Mouse (Mus musculus): ENCODE measurements around the gene Nuak2. TPM values are rescaled to one million over a fixed set of nuclear protein-coding genes. Genes with fewer than 3 reads are reported as not detected.

Gene Nuak2
- polyA plus RNA-seq, 1 experiment, result 1.7 TPM

DNA sequence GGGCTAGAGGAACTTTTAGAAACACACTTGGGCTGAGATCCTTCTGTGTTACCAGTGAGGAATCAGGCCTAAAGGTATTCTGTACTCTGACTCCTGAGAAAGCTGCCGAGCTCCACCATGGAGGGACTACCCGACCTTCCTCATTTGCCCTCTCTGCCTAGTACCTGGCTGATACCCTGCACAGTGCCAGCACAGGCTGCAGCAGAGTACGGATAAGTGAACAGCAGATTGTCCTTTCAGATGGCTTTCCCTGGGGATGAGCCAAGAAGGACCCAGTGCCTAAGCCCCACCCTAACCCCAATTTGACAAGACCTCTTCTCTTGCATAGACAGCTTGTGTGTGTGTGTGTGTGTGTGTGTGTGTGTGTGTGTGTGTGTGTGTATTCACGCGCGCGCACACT lies 7.3 kb upstream of the Nuak2 start:
- TF ChIP-seq FLI1 (IDR thresholded peaks at IDR 0.05; ENCODE audit: low read length), result no peak
- no peak for TF ChIP-seq GATA1 (IDR thresholded peaks at IDR 0.05; ENCODE audit: borderline replicate concordance, low read length)
- no peak overlapping the region for H3K4me3 ChIP-seq (replicated peaks)
- no peaks in the 10 kb centered on the region for H3K9me3 ChIP-seq
- H3K36me3 ChIP-seq (replicated peaks; ENCODE audit: low read length), result no peaks in the 10 kb centered on the region
- peaks cover 90% of the 10 kb centered on the region for H3K27me3 ChIP-seq (replicated peaks)
- peaks cover 35% of the 10 kb centered on the region for H3K4me1 ChIP-seq

DNA sequence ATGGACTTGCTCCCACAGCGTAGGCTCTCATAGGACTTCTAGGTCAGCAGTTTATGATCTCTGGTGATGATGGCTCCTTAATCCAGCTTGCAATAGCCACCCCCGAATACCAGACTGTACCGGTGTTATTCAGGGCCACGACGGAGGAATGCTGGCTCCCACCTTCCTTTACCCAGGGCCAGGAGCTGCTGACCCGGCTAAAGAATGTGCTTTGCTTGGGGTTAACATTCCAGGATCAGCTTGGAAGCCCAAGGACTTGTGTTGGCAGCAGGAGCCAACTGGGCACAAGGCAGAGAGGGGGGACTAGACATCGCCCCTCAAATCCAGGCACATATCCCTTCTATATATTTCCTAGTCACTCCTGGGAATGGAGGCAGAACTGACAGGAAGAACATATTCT lies 5.2 kb upstream of the Nuak2 start:
- TF ChIP-seq FLI1 (IDR thresholded peaks at IDR 0.05; ENCODE audit: low read length) (no peak), GATA1 (IDR thresholded peaks at IDR 0.05; ENCODE audit: borderline replicate concordance, low read length) (no peak)

DNA sequence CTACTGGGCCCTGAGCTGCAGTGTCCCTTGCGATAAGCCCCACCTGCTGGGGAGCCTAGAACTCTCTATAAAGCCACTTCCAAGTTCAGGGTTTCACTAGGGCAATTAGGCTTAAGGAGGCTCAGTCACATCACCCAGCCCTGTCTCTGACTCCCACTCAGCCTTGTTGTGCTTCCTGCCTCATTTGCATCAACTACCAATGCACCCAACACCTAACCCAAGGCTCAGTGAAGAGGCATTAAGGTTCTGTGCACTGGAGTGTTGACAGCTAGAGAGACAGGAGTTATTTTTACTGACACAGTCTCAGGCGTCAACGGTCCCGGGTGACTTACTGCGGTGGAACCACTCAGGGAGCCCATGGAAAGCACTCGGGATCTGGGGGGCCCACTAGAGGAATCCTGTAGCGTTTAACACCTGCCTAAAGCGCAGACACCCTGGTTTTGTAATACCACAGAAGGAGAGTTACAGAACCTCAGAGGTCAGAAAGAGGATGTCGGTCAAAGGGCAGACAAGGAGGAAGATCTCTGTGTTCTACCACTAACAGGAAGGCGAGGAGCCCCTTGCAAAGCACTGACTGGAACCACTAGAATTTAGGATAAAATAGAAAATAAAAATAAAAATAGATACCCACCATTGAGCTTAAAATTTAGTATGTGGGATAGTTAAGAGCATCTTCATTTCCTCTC lies 4.6 kb upstream of the Nuak2 start:
- Histone ChIP-seq H3K27me3 (replicated peaks) (peaks cover 91% of the 10 kb centered on the region), H3K36me3 (replicated peaks; ENCODE audit: low read length) (no peaks in the 10 kb centered on the region), H3K4me3 (replicated peaks) (no peak overlapping the region), H3K9me3 (no peaks in the 10 kb centered on the region), H3K4me1 (peaks cover 47% of the 10 kb centered on the region)
- TF ChIP-seq GATA1 (IDR thresholded peaks at IDR 0.05; ENCODE audit: borderline replicate concordance, low read length) (no peak), FLI1 (IDR thresholded peaks at IDR 0.05; ENCODE audit: low read length) (no peak)

More for the DNA sequence above, 5.2 kb upstream of the Nuak2 start:
- H3K27me3 ChIP-seq (replicated peaks), result peaks cover 90% of the 10 kb centered on the region
- H3K36me3 ChIP-seq (replicated peaks; ENCODE audit: low read length), result no peaks in the 10 kb centered on the region
- H3K4me3 ChIP-seq (replicated peaks), result no peak overlapping the region
- H3K9me3 ChIP-seq, result no peaks in the 10 kb centered on the region
- peaks cover 41% of the 10 kb centered on the region for H3K4me1 ChIP-seq

DNA sequence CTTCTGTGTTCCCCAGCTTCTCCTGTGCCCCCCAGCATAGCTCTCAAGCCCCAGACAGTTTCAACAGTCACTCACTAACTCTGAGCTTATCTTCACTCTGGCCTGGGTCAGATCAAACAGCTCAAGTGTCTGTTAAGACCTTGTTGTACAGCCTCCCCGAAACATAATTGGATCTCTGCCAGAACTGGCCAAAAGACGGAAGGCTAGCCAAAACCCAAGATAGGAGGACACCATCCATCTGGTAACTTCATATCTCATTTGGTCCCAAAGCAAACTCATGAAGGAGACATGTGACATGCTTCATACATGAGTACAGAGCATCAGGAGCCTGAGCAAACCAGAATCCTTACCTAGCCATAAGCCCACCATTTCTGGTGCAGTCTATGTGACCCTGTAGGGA lies 3.9 kb upstream of the Nuak2 start:
- peaks cover 92% of the 10 kb centered on the region for H3K27me3 ChIP-seq (replicated peaks)
- TF ChIP-seq GATA1 (IDR thresholded peaks at IDR 0.05; ENCODE audit: borderline replicate concordance, low read length), result no peak
- TF ChIP-seq FLI1 (IDR thresholded peaks at IDR 0.05; ENCODE audit: low read length), result no peak
- H3K4me1 ChIP-seq, result peaks cover 52% of the 10 kb centered on the region
- no peaks in the 10 kb centered on the region for H3K9me3 ChIP-seq
- no peak overlapping the region for H3K4me3 ChIP-seq (replicated peaks)
- no peaks in the 10 kb centered on the region for H3K36me3 ChIP-seq (replicated peaks; ENCODE audit: low read length)

DNA sequence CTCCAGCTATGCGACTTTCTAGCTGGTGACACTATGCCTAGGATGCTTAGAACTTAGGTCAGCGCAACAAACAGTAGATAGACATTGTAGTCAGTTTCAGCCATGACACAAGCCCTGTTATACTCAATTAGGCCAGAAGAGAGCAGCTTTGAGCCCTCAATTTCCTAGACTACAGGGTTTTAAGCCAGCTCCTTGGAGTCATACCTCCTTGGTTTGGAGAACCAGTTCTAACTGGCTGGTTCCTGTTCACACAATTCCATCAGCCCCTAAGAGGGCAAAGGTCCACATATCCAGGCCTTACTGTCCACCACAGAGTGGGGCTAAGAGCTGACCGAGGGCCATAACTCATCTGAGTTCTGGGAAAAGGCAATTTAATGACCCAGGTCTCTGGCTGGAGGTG lies 3.2 kb upstream of the Nuak2 start:
- Histone ChIP-seq H3K4me3 (replicated peaks) (no peak overlapping the region), H3K4me1 (peaks cover 52% of the 10 kb centered on the region), H3K9me3 (no peaks in the 10 kb centered on the region), H3K36me3 (replicated peaks; ENCODE audit: low read length) (no peaks in the 10 kb centered on the region), H3K27me3 (replicated peaks) (peaks cover 92% of the 10 kb centered on the region)
- TF ChIP-seq GATA1 (IDR thresholded peaks at IDR 0.05; ENCODE audit: borderline replicate concordance, low read length), result no peak
- TF ChIP-seq FLI1 (IDR thresholded peaks at IDR 0.05; ENCODE audit: low read length), result no peak

DNA sequence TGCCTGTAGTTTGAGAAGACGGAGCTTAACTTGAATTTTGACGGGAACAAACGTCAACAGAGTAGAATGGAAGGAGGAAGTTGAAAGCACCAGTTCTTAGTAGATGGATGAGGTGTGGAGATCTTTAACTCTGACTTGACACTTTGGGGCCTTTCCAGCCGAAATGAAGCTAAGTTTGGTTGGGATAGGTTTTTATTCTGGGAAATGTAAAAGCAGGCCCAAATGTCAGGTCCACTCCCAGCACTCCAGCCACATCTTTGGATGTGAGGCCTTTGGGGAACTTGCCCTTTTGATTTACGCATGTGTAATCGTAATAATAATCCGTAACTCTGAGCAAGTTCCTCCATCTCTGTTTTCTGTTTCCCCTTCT lies 684 bp downstream of the Nuak2 start:
- Histone ChIP-seq H3K4me3 (replicated peaks) (peak overlapping the region; percentile 92), H3K9me3 (no peaks in the 10 kb centered on the region), H3K4me1 (peaks cover 62% of the 10 kb centered on the region), H3K27me3 (replicated peaks) (peaks cover 92% of the 10 kb centered on the region), H3K36me3 (replicated peaks; ENCODE audit: low read length) (no peaks in the 10 kb centered on the region)
- TF ChIP-seq FLI1 (IDR thresholded peaks at IDR 0.05; ENCODE audit: low read length), result no peak
- no peak for TF ChIP-seq GATA1 (IDR thresholded peaks at IDR 0.05; ENCODE audit: borderline replicate concordance, low read length)

DNA sequence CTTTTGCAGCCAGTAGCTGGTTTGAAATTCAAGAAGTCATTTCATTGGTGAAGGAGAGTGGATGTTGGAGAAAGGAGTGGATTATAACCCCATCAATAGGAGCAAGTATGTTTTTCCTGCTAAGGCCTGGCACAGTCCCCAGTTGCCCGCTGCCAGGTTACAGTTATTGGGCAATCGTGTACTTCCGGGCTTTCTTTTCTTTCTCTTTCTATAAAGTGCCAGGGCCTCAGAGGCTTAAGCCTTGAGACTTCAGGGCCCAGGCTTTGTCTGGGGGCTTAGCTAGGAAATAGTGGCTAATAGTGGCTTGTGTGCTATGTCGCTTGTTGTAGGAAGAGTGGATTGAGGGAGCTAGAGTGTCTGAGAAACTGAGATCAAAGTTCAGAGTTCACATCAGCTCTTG lies 1.5 kb downstream of the Nuak2 start:
- TF ChIP-seq FLI1 (IDR thresholded peaks at IDR 0.05; ENCODE audit: low read length) (no peak), GATA1 (IDR thresholded peaks at IDR 0.05; ENCODE audit: borderline replicate concordance, low read length) (no peak)
- Histone ChIP-seq H3K27me3 (replicated peaks) (peaks cover 93% of the 10 kb centered on the region), H3K4me3 (replicated peaks) (peak overlapping the region; percentile 92), H3K4me1 (peaks cover 54% of the 10 kb centered on the region), H3K9me3 (no peaks in the 10 kb centered on the region), H3K36me3 (replicated peaks; ENCODE audit: low read length) (no peaks in the 10 kb centered on the region)

DNA sequence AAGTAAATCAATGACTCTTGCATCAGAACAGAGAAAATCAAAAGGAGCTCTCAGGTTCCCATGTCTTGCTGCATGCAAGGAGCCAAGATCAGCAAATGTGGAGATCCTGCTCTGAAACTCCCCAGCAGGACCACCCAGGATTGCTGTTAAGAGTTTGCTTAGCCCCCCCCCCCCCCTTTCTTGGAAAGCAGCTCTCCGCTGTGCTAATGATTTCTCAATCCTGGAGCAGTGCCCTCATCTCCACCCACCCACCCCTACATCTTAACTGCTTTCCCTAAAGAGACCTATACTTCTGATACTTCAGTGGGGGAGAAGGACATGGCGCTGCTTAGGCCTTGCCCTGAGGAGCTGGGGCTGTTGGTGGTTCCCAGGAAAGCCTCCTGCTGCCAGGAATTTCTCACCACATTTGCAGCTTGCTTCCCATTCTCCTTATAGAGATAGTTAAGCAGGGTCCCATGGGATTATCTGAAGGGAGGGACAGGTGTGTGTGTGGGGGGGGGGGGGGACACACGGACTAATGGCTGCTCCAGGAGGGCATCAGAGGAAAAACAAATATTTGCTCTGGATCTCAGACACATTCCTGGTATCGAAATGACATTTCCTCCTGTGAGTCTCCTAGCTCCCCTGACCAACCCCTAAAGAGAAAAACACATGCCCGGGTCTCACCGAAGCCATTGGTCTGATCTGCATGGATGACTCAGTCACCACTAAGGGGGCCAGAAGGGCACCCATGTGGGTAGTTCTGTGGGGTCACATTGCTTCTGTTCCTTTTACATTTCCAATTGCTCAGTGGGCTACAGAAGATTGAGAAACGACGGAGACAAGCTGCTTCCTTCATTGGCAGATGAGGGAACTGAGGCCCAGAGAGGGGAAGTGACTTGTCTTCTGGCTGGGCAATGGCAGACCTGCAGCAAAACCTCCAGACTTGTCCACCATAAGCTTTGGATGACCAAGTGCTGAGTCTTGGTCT lies 2.3 kb downstream of the Nuak2 start:
- H3K4me1 ChIP-seq, result peaks cover 50% of the 10 kb centered on the region
- H3K9me3 ChIP-seq, result no peaks in the 10 kb centered on the region
- peak overlapping the region; percentile 73 for H3K4me3 ChIP-seq (replicated peaks)
- TF ChIP-seq FLI1 (IDR thresholded peaks at IDR 0.05; ENCODE audit: low read length) (no peak), GATA1 (IDR thresholded peaks at IDR 0.05; ENCODE audit: borderline replicate concordance, low read length) (no peak)
- H3K27me3 ChIP-seq (replicated peaks), result peaks cover 93% of the 10 kb centered on the region
- peaks cover 3% of the 10 kb centered on the region for H3K36me3 ChIP-seq (replicated peaks; ENCODE audit: low read length)

DNA sequence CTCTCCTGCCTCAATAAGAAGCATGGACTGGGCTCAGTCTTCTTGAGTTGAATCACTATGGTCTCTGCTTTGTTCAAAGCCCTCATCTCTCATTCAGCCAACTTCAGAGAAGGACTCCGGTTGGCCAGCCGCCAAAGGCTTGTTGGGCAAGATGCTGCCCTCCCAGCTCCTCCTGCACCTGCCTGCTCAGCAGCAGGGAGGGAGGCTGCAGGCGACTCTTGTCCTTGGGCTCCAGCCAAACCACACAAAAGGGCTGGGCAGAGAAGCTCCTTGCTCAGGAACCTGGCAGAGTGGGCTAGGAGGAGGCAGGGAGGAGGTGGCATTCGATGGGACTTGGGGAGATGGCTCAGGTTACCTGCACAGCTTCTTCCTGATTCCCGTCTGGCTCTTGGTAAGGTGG lies 3.3 kb downstream of the Nuak2 start:
- Histone ChIP-seq H3K9me3 (no peaks in the 10 kb centered on the region), H3K36me3 (replicated peaks; ENCODE audit: low read length) (peaks cover 3% of the 10 kb centered on the region), H3K4me3 (replicated peaks) (peak overlapping the region; percentile 46), H3K4me1 (peaks cover 39% of the 10 kb centered on the region), H3K27me3 (replicated peaks) (peaks cover 90% of the 10 kb centered on the region)
- no peak for TF ChIP-seq GATA1 (IDR thresholded peaks at IDR 0.05; ENCODE audit: borderline replicate concordance, low read length)
- TF ChIP-seq FLI1 (IDR thresholded peaks at IDR 0.05; ENCODE audit: low read length), result no peak

All from megakaryocyte, embryonic 14.5 days (primary cell).